Mouse (Mus musculus): ENCODE measurements around the gene Tmem120b. TPM values are rescaled to one million over a fixed set of nuclear protein-coding genes. Genes with fewer than 3 reads are reported as not detected.

The Tmem120b gene
- polyA plus RNA-seq, 1 experiment from 2014 or later, result 17.4 TPM

GRCm38 (mm10) chr5:123125105-123125504 is 56.9 kb downstream of the Tmem120b start:
- Histone ChIP-seq H3K9ac (no peak overlapping the region), H3K4me1 (peaks cover 10% of the 10 kb centered on the region; the same call in 1 of the 2 replicates), H3K4me2 (replicated peaks) (no peak overlapping the region), H3K27ac (no peak overlapping the region), H3K36me3 (peaks cover 47% of the 10 kb centered on the region), H3K9me3 (peaks cover 4% of the 10 kb centered on the region; the same call in 1 of the 2 replicates), H3K4me3 (no peak overlapping the region), H3K27me3 (replicated peaks) (no peaks in the 10 kb centered on the region)
- WGBS, result 85% methylated on average over 6 of the region's 6 CpGs
- no peak for ATAC-seq (ENCODE audit: low FRiP score, low read depth)

- H3K4me2 ChIP-seq (replicated peaks), result no peak overlapping the region
- H3K27ac ChIP-seq, result no peak overlapping the region
- H3K36me3 ChIP-seq, result peaks cover 54% of the 10 kb centered on the region
- H3K4me1 ChIP-seq, result peaks cover 3% of the 10 kb centered on the region; the same call in 1 of the 2 replicates
- no peak for ATAC-seq (ENCODE audit: low FRiP score, low read depth)
- 84% methylated on average over 18 of the region's 18 CpGs for WGBS
- H3K9ac ChIP-seq, result no peak overlapping the region
- H3K27me3 ChIP-seq (replicated peaks), result no peaks in the 10 kb centered on the region
- H3K9me3 ChIP-seq, result peaks cover 4% of the 10 kb centered on the region; the same call in 1 of the 2 replicates
- H3K4me3 ChIP-seq, result no peak overlapping the region
Measured at GRCm38 (mm10) chr5:123125638-123126406, 57.6 kb downstream of the Tmem120b start.

DNA sequence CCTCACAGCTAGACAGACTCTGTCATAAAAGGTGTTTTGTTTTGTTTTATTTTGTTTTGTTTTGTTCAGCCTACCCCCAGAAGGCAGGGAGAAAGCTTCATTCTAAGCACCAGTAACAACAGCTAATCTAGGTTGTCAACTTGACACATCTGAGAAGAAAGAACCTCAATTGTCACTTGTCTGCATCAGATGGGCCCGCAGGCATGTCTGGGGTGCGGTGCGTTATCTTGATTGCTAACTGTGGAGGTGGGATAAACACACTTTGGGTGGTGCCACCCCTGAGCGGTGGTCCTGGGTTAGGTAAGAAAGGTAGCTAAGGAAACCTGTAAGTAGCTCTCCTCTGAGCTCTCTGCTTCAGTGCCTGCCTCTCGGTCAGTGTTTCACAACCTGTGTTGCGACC is 58.8 kb downstream of the Tmem120b start:
- H3K27ac ChIP-seq, result no peak overlapping the region
- H3K4me2 ChIP-seq (replicated peaks), result no peak overlapping the region
- no peaks in the 10 kb centered on the region for H3K27me3 ChIP-seq (replicated peaks)
- WGBS, result 76% methylated on average over 6 of the region's 6 CpGs
- H3K9me3 ChIP-seq, result peaks cover 4% of the 10 kb centered on the region; the same call in 1 of the 2 replicates
- no peak overlapping the region for H3K4me3 ChIP-seq
- H3K9ac ChIP-seq, result no peak overlapping the region
- H3K4me1 ChIP-seq, result peaks cover 8% of the 10 kb centered on the region
- ATAC-seq (ENCODE audit: low FRiP score, low read depth), result no peak
- H3K36me3 ChIP-seq, result peaks cover 65% of the 10 kb centered on the region

GRCm38 (mm10) chr5:123128426-123129169 is 60.4 kb downstream of the Tmem120b start:
- H3K4me1 ChIP-seq, result peaks cover 23% of the 10 kb centered on the region
- no peak overlapping the region for H3K4me3 ChIP-seq
- H3K36me3 ChIP-seq, result peaks cover 54% of the 10 kb centered on the region
- no peak overlapping the region for H3K27ac ChIP-seq
- no peak for ATAC-seq (ENCODE audit: low FRiP score, low read depth)
- no peak overlapping the region for H3K9ac ChIP-seq
- no peaks in the 10 kb centered on the region for H3K9me3 ChIP-seq
- no peaks in the 10 kb centered on the region for H3K27me3 ChIP-seq (replicated peaks)
- H3K4me2 ChIP-seq (replicated peaks), result no peak overlapping the region
- WGBS, result 68% methylated on average over 10 of the region's 10 CpGs

DNA sequence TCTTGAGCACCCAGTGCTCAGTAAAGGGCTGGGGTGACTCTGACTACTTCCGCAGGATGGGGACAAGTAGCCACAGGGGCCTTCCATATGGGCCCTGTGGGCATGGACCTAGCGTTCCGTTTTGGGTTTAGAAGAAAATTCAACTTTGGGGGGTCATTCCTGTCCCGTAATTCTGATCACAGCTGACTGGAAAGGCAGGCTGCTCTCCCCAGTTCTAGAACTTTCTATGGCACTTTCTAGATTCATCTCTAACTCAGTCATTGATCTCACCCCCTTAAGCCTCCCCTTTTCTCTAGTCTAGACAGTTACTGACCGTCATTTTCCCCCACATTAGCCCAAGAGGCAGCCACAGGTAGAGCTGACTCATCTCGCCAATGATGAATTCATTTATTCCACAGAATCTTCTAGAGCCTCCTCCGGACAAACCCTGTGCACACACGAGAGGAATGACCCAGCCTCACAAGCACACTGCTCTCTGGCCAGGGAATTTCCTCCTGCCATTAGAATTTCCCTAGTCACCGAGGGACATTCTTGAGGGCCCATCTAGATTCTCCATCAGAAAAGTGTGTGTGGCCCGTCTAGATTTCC is 61.0 kb downstream of the Tmem120b start:
- Histone ChIP-seq H3K9ac (no peak overlapping the region), H3K4me1 (peaks cover 29% of the 10 kb centered on the region), H3K4me2 (replicated peaks) (no peak overlapping the region), H3K4me3 (no peak overlapping the region), H3K36me3 (peaks cover 49% of the 10 kb centered on the region), H3K27ac (no peak overlapping the region), H3K9me3 (no peaks in the 10 kb centered on the region), H3K27me3 (replicated peaks) (no peaks in the 10 kb centered on the region)
- ATAC-seq (ENCODE audit: low FRiP score, low read depth), result no peak
- 87% methylated on average over 10 of the region's 10 CpGs for WGBS

- no peaks in the 10 kb centered on the region for H3K9me3 ChIP-seq
- no peak overlapping the region for H3K9ac ChIP-seq
- H3K27ac ChIP-seq, result no peak overlapping the region
- WGBS, result 92% methylated on average over 9 of the region's 9 CpGs
- peaks cover 57% of the 10 kb centered on the region for H3K36me3 ChIP-seq
- H3K4me1 ChIP-seq, result peaks cover 39% of the 10 kb centered on the region
- no peaks in the 10 kb centered on the region for H3K27me3 ChIP-seq (replicated peaks)
- no peak overlapping the region for H3K4me2 ChIP-seq (replicated peaks)
- ATAC-seq (ENCODE audit: low FRiP score, low read depth), result no peak
- no peak overlapping the region for H3K4me3 ChIP-seq
Measured at GRCm38 (mm10) chr5:123130030-123130813, 62.0 kb downstream of the Tmem120b start.

- no peak overlapping the region for H3K4me3 ChIP-seq
- H3K4me2 ChIP-seq (replicated peaks), result no peak overlapping the region
- 83% methylated on average over 5 of the region's 5 CpGs for WGBS
- no peaks in the 10 kb centered on the region for H3K27me3 ChIP-seq (replicated peaks)
- peaks cover 45% of the 10 kb centered on the region for H3K4me1 ChIP-seq
- H3K36me3 ChIP-seq, result peaks cover 57% of the 10 kb centered on the region; the same call in 1 of the 2 replicates
- ATAC-seq (ENCODE audit: low FRiP score, low read depth), result no peak
- H3K27ac ChIP-seq, result no peak overlapping the region
- no peaks in the 10 kb centered on the region for H3K9me3 ChIP-seq
- H3K9ac ChIP-seq, result no peak overlapping the region
Measured at GRCm38 (mm10) chr5:123130814-123131148, 62.6 kb downstream of the Tmem120b start.

GRCm38 (mm10) chr5:123132308-123133071 is 64.3 kb downstream of the Tmem120b start, which contains the start of gene Rhof:
Gene Rhof, minus strand, starts transcription at chr5:123132692.
- 3% methylated on average over 44 of the region's 44 CpGs for WGBS
- peak within 1 kb of the TSS; percentile 57 for H3K9ac ChIP-seq
- H3K27ac ChIP-seq, result no peak within 1 kb of the TSS
- 0 out of 2 replicates have a peak, but pooled peaks have one; percentile 41 for ATAC-seq (ENCODE audit: low FRiP score, low read depth)
- peak within 1 kb of the TSS; percentile 29 for H3K4me3 ChIP-seq
- peaks cover 43% of the 10 kb centered on the region; the same call in 1 of the 2 replicates for H3K36me3 ChIP-seq
- H3K4me1 ChIP-seq, result peaks cover 62% of the 10 kb centered on the region
- H3K4me2 ChIP-seq (replicated peaks), result peak within 1 kb of the TSS; percentile 100
- no peaks in the 10 kb centered on the region for H3K27me3 ChIP-seq (replicated peaks)
- H3K9me3 ChIP-seq, result no peaks in the 10 kb centered on the region

- no peaks in the 10 kb centered on the region for H3K27me3 ChIP-seq (replicated peaks)
- whole genome bisulfite sequencing, result 21% methylated on average over 18 of the region's 18 CpGs
- peaks cover 43% of the 10 kb centered on the region; the same call in 1 of the 2 replicates for H3K36me3 ChIP-seq
- peaks cover 66% of the 10 kb centered on the region for H3K4me1 ChIP-seq
- peak overlapping the region; percentile 100 for H3K4me2 ChIP-seq (replicated peaks)
- H3K4me3 ChIP-seq, result 0 out of 2 replicates have a peak overlapping the region, but pooled peaks have one; percentile 3
- 0 out of 2 replicates have a peak, but pooled peaks have one; percentile 5 for ATAC-seq (ENCODE audit: low FRiP score, low read depth)
- H3K9me3 ChIP-seq, result no peaks in the 10 kb centered on the region
- H3K27ac ChIP-seq, result 0 out of 2 replicates have a peak overlapping the region, but pooled peaks have one; percentile 34
- no peak overlapping the region for H3K9ac ChIP-seq
Measured at GRCm38 (mm10) chr5:123133083-123133783, 65.0 kb downstream of the Tmem120b start.

DNA sequence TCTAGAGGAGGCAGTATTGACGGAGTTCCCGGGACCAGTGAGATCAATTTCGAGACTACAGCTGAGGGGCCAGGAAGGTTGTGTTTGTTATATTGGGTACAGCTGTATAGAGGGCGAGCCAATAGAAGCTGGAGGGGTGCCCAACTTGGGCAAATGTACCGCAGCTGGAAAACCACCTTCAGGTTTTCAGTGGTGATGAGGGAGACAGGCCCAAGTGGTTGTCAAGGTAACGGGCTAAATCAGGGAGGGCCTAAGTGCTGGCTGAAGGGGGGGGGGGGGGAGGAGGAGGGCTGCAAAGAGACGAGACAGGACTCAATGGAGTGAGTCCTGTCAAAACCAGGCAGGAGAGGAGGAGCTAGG is 65.5 kb downstream of the Tmem120b start:
- 0 out of 2 replicates have a peak overlapping the region, but pooled peaks have one; percentile 34 for H3K27ac ChIP-seq
- peak overlapping the region; percentile 100 for H3K4me2 ChIP-seq (replicated peaks)
- H3K9me3 ChIP-seq, result no peaks in the 10 kb centered on the region
- no peak for ATAC-seq (ENCODE audit: low FRiP score, low read depth)
- peaks cover 66% of the 10 kb centered on the region for H3K4me1 ChIP-seq
- WGBS, result 16% methylated on average over 7 of the region's 7 CpGs
- no peaks in the 10 kb centered on the region for H3K27me3 ChIP-seq (replicated peaks)
- H3K4me3 ChIP-seq, result 0 out of 2 replicates have a peak overlapping the region, but pooled peaks have one; percentile 3
- H3K36me3 ChIP-seq, result peaks cover 39% of the 10 kb centered on the region; the same call in 1 of the 2 replicates
- no peak overlapping the region for H3K9ac ChIP-seq
